Mouse (Mus musculus): ENCODE data around the gene Bckdk. TPM values are rescaled to one million over a fixed set of nuclear protein-coding genes. Genes with fewer than 3 reads are reported as not detected.

Bckdk gene
- total RNA-seq (2012; rRNA removed) (32.6 and 35.0 TPM in 2 replicates), polyA plus RNA-seq (2012; ENCODE audit: insufficient read depth in 1 of 2, insufficient read length in 2 of 2, low read depth in 1 of 2, low replicate concordance in 2 of 2, missing spikeins in 1 of 2) (100 to 1,000 TPM in 1 of 2 experiments, not detected in 1; 126 TPM)

GRCm38 (mm10) chr7:127903971-127904796 is at the start of gene Bckdk:
Bckdk (plus strand) TSS chr7:127904082.
- Histone ChIP-seq H3K79me2 (ENCODE audit: control insufficient read depth, insufficient read depth, low read length, poor library complexity) (peaks cover 3% of the 10 kb centered on the region; the same call in 1 of the 2 replicates), H3K9me3 (replicated peaks; ENCODE audit: insufficient read depth, low read length) (no peaks in the 10 kb centered on the region), H3K4me1 (ENCODE audit: control insufficient read depth in 1 of 2, insufficient read depth in 2 of 2, low read length in 2 of 2) (peaks cover 7 to 22% of the 10 kb centered on the region in 2 experiments), H3K4me3 (ENCODE audit: control insufficient read depth in 1 of 2, insufficient read depth in 1 of 2, low read depth in 2 of 2, low read length in 2 of 2) (peak within 1 kb of the TSS; percentile 60 to 75), H3K27ac (ENCODE audit: control insufficient read depth, low read depth, low read length) (peak within 1 kb of the TSS; percentile 58), H3K27me3 (ENCODE audit: control insufficient read depth in 1 of 2, insufficient read depth in 2 of 2, low read length in 2 of 2) (no peaks in the 10 kb centered on the region), H3K9ac (ENCODE audit: control insufficient read depth, low read depth, low read length, poor library complexity, severe bottlenecking) (peak within 1 kb of the TSS; percentile 92), H3K36me3 (ENCODE audit: control insufficient read depth in 1 of 2, insufficient read depth in 2 of 2, low read length in 2 of 2) (peaks cover 0 to 12% of the 10 kb centered on the region in 2 experiments; a peak in 2 of 4 replicates)
- DNase-seq (ENCODE audit: low read depth, low spot score): peak; percentile 90
- TF ChIP-seq NELFE (IDR thresholded peaks at IDR 0.05; ENCODE audit: low read depth, low read length) (peak; percentile 85), POLR2A (IDR thresholded peaks at IDR 0.05; ENCODE audit: control insufficient read depth in 1 of 2, insufficient read depth in 1 of 2, low read depth in 1 of 2, low read length in 2 of 2, poor library complexity in 1 of 2) (peak; percentile 84 to 91; a peak in 3 of 4 replicates), HCFC1 (IDR thresholded peaks at IDR 0.05; ENCODE audit: low read depth, low read length) (peak; percentile 97), ELF1 (IDR thresholded peaks at IDR 0.05; ENCODE audit: low read depth, low read length) (0 out of 2 replicates have a peak, but pooled peaks have one; percentile 12), GABPA (IDR thresholded peaks at IDR 0.05; ENCODE audit: low read depth, low read length) (no peak), POLR2AphosphoS2 (IDR thresholded peaks at IDR 0.05; ENCODE audit: low read length) (0 out of 2 replicates have a peak, but pooled peaks have one; percentile 44), MAX (IDR thresholded peaks at IDR 0.05; ENCODE audit: low read length) (no peak; the same call in 1 of the 2 replicates), CHD1 (IDR thresholded peaks at IDR 0.05; ENCODE audit: low read depth, low read length) (peak; percentile 96), NRF1 (IDR thresholded peaks at IDR 0.05; ENCODE audit: insufficient read depth, low read depth, low read length, poor library complexity, severe bottlenecking) (peak; percentile 64), EP300 (IDR thresholded peaks at IDR 0.05; ENCODE audit: low read depth in 1 of 2, low read length in 2 of 2) (no peak), ZMIZ1 (IDR thresholded peaks at IDR 0.05; ENCODE audit: low read depth, low read length) (0 out of 2 replicates have a peak, but pooled peaks have one; percentile 62), MXI1 (IDR thresholded peaks at IDR 0.05; ENCODE audit: low read depth, low read length) (peak; percentile 67), SMC3 (IDR thresholded peaks at IDR 0.05; ENCODE audit: low read depth, low read length) (no peak), E2F4 (IDR thresholded peaks at IDR 0.05; ENCODE audit: borderline replicate concordance, low read depth, low read length) (no peak; the same call in 1 of the 2 replicates), CHD2 (IDR thresholded peaks at IDR 0.05; ENCODE audit: low read length) (peak; percentile 95), SIN3A (IDR thresholded peaks at IDR 0.05; ENCODE audit: low read length) (peak; percentile 76)

GRCm38 (mm10) chr7:127858258-127858657 is 45.6 kb upstream of the Bckdk start:
- peak; percentile 95 for DNase-seq (ENCODE audit: low read depth, low spot score)
- H3K79me2 ChIP-seq (ENCODE audit: control insufficient read depth, insufficient read depth, low read length, poor library complexity): no peaks in the 10 kb centered on the region
- H3K4me3 ChIP-seq (ENCODE audit: control insufficient read depth in 1 of 2, insufficient read depth in 1 of 2, low read depth in 2 of 2, low read length in 2 of 2): peak overlapping the region in 1 of 2 experiments; percentile 5; a peak in 1 of 4 replicates
- H3K9ac ChIP-seq (ENCODE audit: control insufficient read depth, low read depth, low read length, poor library complexity, severe bottlenecking): peak overlapping the region; percentile 18; the same call in 1 of the 2 replicates
- peaks cover 11 to 17% of the 10 kb centered on the region in 2 experiments for H3K4me1 ChIP-seq (ENCODE audit: control insufficient read depth in 1 of 2, insufficient read depth in 2 of 2, low read length in 2 of 2)
- peaks cover 0 to 15% of the 10 kb centered on the region in 2 experiments; a peak in 2 of 4 replicates for H3K36me3 ChIP-seq (ENCODE audit: control insufficient read depth in 1 of 2, insufficient read depth in 2 of 2, low read length in 2 of 2)
- no peaks in the 10 kb centered on the region for H3K27me3 ChIP-seq (ENCODE audit: control insufficient read depth in 1 of 2, insufficient read depth in 2 of 2, low read length in 2 of 2)
- H3K9me3 ChIP-seq (replicated peaks; ENCODE audit: insufficient read depth, low read length): no peaks in the 10 kb centered on the region
- H3K27ac ChIP-seq (ENCODE audit: control insufficient read depth, low read depth, low read length): peak overlapping the region; percentile 84
- TF ChIP-seq KAT2A (conservative IDR thresholded peaks at IDR 0.05; ENCODE audit: low read depth, low read length) (no peak), ZMIZ1 (IDR thresholded peaks at IDR 0.05; ENCODE audit: low read depth, low read length) (no peak), MYC (IDR thresholded peaks at IDR 0.05; ENCODE audit: low read depth, low read length) (0 out of 2 replicates have a peak, but pooled peaks have one; percentile 42), GABPA (IDR thresholded peaks at IDR 0.05; ENCODE audit: low read depth, low read length) (no peak), ZKSCAN1 (IDR thresholded peaks at IDR 0.05; ENCODE audit: low read depth, low read length) (no peak), ZNF384 (IDR thresholded peaks at IDR 0.05; ENCODE audit: low read depth, low read length) (no peak), ELF1 (IDR thresholded peaks at IDR 0.05; ENCODE audit: low read depth, low read length) (peak; percentile 88), POLR2AphosphoS5 (IDR thresholded peaks at IDR 0.05; ENCODE audit: borderline replicate concordance, low read depth, low read length) (no peak), MAFK (IDR thresholded peaks at IDR 0.05; ENCODE audit: borderline replicate concordance, low read depth, low read length) (no peak), NELFE (IDR thresholded peaks at IDR 0.05; ENCODE audit: low read depth, low read length) (no peak), RCOR1 (IDR thresholded peaks at IDR 0.05; ENCODE audit: low read depth, low read length) (peak; percentile 71), MXI1 (IDR thresholded peaks at IDR 0.05; ENCODE audit: low read depth, low read length) (no peak), USF2 (IDR thresholded peaks at IDR 0.05; ENCODE audit: borderline replicate concordance in 1 of 2, insufficient read depth in 1 of 2, low read depth in 1 of 2, low read length in 2 of 2) (no peak), SIN3A (IDR thresholded peaks at IDR 0.05; ENCODE audit: low read length) (peak; percentile 68), TAL1 (IDR thresholded peaks at IDR 0.05; ENCODE audit: low read length) (peak; percentile 39), EP300 (IDR thresholded peaks at IDR 0.05; ENCODE audit: low read depth in 1 of 2, low read length in 2 of 2) (peak; percentile 78 to 85), MAX (IDR thresholded peaks at IDR 0.05; ENCODE audit: low read length) (no peak), CHD1 (IDR thresholded peaks at IDR 0.05; ENCODE audit: low read depth, low read length) (no peak), MEF2A (IDR thresholded peaks at IDR 0.05; ENCODE audit: extremely low read depth, insufficient replicate concordance, low read depth, low read length, poor library complexity, severe bottlenecking) (no peak)
